Mouse (Mus musculus) liver, embryonic 15.5 days (tissue): ENCODE measurements around the gene Aloxe3. TPM values are rescaled to one million over a fixed set of nuclear protein-coding genes. Genes with fewer than 3 reads are reported as not detected.
"Not testable (repeated sequence)": the region's sequence is repeated elsewhere in the genome, so short reads cannot be mapped to it uniquely, and the experiment has no call there.

ENCODE experiments used
- ATAC-seq: fragments of 200-750 bp; cut with Nextera tagmentation; 2 replicates; pipeline ENCODE4 v1.8.0; 2017; ENCODE audit warnings: moderate number of reproducible peaks, mild to moderate bottlenecking, moderate library complexity; ENCODE audit not compliant: insufficient read depth
- H3K27ac ChIP-seq: fragments of 300-500 bp; sonication (generic); replicated peaks from 2 replicates; pipeline ENCODE4 v1.5.1; 2015; ENCODE audit warnings: mild to moderate bottlenecking, inconsistent platforms
- H3K27me3 ChIP-seq: fragments of 300-500 bp; sonication (generic); 2 replicates; pipeline ENCODE4 v1.6.1; 2015; ENCODE audit warnings: mild to moderate bottlenecking, inconsistent platforms
- H3K36me3 ChIP-seq: fragments of 300-500 bp; sonication (generic); replicated peaks from 2 replicates; pipeline ENCODE4 v1.6.1; 2015; ENCODE audit warnings: moderate library complexity, mild to moderate bottlenecking, inconsistent platforms
- H3K4me1 ChIP-seq: fragments of 300-500 bp; sonication (generic); replicated peaks from 2 replicates; pipeline ENCODE4 v1.6.1; 2015; ENCODE audit warnings: inconsistent platforms
- H3K4me2 ChIP-seq: fragments of 300-500 bp; sonication (generic); 2 replicates; pipeline ENCODE4 v1.6.1; 2015; ENCODE audit warnings: moderate library complexity, mild to moderate bottlenecking, inconsistent platforms
- H3K4me3 ChIP-seq: fragments of 300-500 bp; sonication (generic); replicated peaks from 2 replicates; pipeline ENCODE4 v1.5.1; 2015; ENCODE audit warnings: mild to moderate bottlenecking, inconsistent platforms
- H3K9ac ChIP-seq: fragments of 300-500 bp; sonication (generic); 2 replicates; pipeline ENCODE4 v1.6.1; 2015; ENCODE audit warnings: moderate library complexity, mild to moderate bottlenecking, inconsistent platforms
- H3K9me3 ChIP-seq: fragments of 300-500 bp; sonication (generic); replicated peaks from 2 replicates; pipeline ENCODE4 v1.6.1; 2016; ENCODE audit warnings: inconsistent platforms
- WGBS: fragments of 180-500 bp; shearing (Covaris S2); methylation state at CpG from one replicate; pipeline ENCODE4 v1.1.7; 2015; ENCODE audit warnings: mixed read lengths; ENCODE audit not compliant: insufficient replicate concordance; 5-methylcytosine and 5-hydroxymethylcytosine counted together
- polyA plus RNA-seq: library from polyadenylated mRNA; unstranded; fragments of >200 nt; fragmentation: Nextera tagmentation; extraction: Ambion mirVana; gene quantifications from 2 replicates; pipeline ENCODE4 v1.2.1, GENCODE M21; 2015

The Aloxe3 gene
- polyA plus RNA-seq, 1 experiment from 2014 or later = not detected

- 50% methylated on average over 2 of the region's 2 CpGs for WGBS
- Histone ChIP-seq H3K9ac (no peak overlapping the region), H3K9me3 (no peaks in the 10 kb centered on the region), H3K27ac (no peak overlapping the region; the same call in 1 of the 2 replicates), H3K36me3 (peaks cover 31% of the 10 kb centered on the region), H3K4me3 (no peak overlapping the region), H3K4me2 (peak overlapping the region; percentile 82), H3K4me1 (peaks cover 43% of the 10 kb centered on the region), H3K27me3 (peaks cover 5% of the 10 kb centered on the region; the same call in 1 of the 2 replicates)
- no peak for ATAC-seq
Measured at GRCm38 (mm10) chr11:69087597-69087996, 38.1 kb upstream of the Aloxe3 start.

- H3K27me3 ChIP-seq = no peaks in the 10 kb centered on the region
- peaks cover 34% of the 10 kb centered on the region for H3K36me3 ChIP-seq
- peak within 1 kb of the TSS; percentile 99 for H3K4me3 ChIP-seq
- H3K4me2 ChIP-seq = peak within 1 kb of the TSS; percentile 82
- 1% methylated on average over 65 of the region's 67 CpGs for WGBS
- peak; percentile 57 for ATAC-seq
- no peaks in the 10 kb centered on the region for H3K9me3 ChIP-seq
- peak within 1 kb of the TSS; percentile 100 for H3K9ac ChIP-seq
- peak within 1 kb of the TSS; percentile 94 for H3K27ac ChIP-seq
- peaks cover 47% of the 10 kb centered on the region for H3K4me1 ChIP-seq
Measured at GRCm38 (mm10) chr11:69088103-69088855, 37.4 kb upstream of the Aloxe3 start, which contains the start of gene Vamp2. Gene Vamp2 (plus strand): TSS chr11:69088490.

GRCm38 (mm10) chr11:69088856-69089615, 36.7 kb upstream of the Aloxe3 start:
- Histone ChIP-seq H3K4me1 (peaks cover 51% of the 10 kb centered on the region), H3K4me2 (peak overlapping the region; percentile 82), H3K9ac (peak overlapping the region; percentile 100), H3K36me3 (peaks cover 34% of the 10 kb centered on the region), H3K27me3 (no peaks in the 10 kb centered on the region), H3K4me3 (peak overlapping the region; percentile 99), H3K9me3 (no peaks in the 10 kb centered on the region), H3K27ac (peak overlapping the region; percentile 94)
- 5% methylated on average over 25 of the region's 25 CpGs for WGBS
- peak; percentile 82 for ATAC-seq

- WGBS = 80% methylated on average over 12 of the region's 12 CpGs
- no peaks in the 10 kb centered on the region for H3K9me3 ChIP-seq
- peak overlapping the region; percentile 82 for H3K4me2 ChIP-seq
- H3K36me3 ChIP-seq = peaks cover 34% of the 10 kb centered on the region
- peak overlapping the region; percentile 94 for H3K27ac ChIP-seq
- H3K4me3 ChIP-seq = peak overlapping the region; percentile 99
- H3K27me3 ChIP-seq = no peaks in the 10 kb centered on the region
- no peak for ATAC-seq
- H3K4me1 ChIP-seq = peaks cover 58% of the 10 kb centered on the region
- H3K9ac ChIP-seq = peak overlapping the region; percentile 100
Measured at GRCm38 (mm10) chr11:69089616-69090290, 35.9 kb upstream of the Aloxe3 start.

GRCm38 (mm10) chr11:69090367-69090766, 35.3 kb upstream of the Aloxe3 start:
- Histone ChIP-seq H3K4me2 (peak overlapping the region; percentile 82), H3K4me1 (peaks cover 62% of the 10 kb centered on the region), H3K9me3 (no peaks in the 10 kb centered on the region), H3K27me3 (no peaks in the 10 kb centered on the region), H3K4me3 (no peak overlapping the region; the same call in 1 of the 2 replicates), H3K9ac (no peak overlapping the region), H3K36me3 (peaks cover 34% of the 10 kb centered on the region), H3K27ac (peak overlapping the region; percentile 94)
- ATAC-seq = no peak
- 70% methylated on average over 6 of the region's 6 CpGs for WGBS

GRCm38 (mm10) chr11:69091566-69092385, 33.9 kb upstream of the Aloxe3 start:
- Histone ChIP-seq H3K4me1 (peaks cover 76% of the 10 kb centered on the region), H3K27ac (no peak overlapping the region; the same call in 1 of the 2 replicates), H3K4me3 (no peak overlapping the region), H3K9me3 (no peaks in the 10 kb centered on the region), H3K9ac (no peak overlapping the region), H3K36me3 (peaks cover 34% of the 10 kb centered on the region), H3K4me2 (no peak overlapping the region), H3K27me3 (no peaks in the 10 kb centered on the region)
- WGBS = 56% methylated on average over 7 of the region's 7 CpGs
- ATAC-seq = no peak

- under 1% methylated on average over 3 of the region's 3 CpGs for WGBS
- Histone ChIP-seq H3K4me2 (no peak overlapping the region), H3K9me3 (no peaks in the 10 kb centered on the region), H3K4me3 (no peak overlapping the region), H3K36me3 (peaks cover 34% of the 10 kb centered on the region), H3K27me3 (no peaks in the 10 kb centered on the region), H3K9ac (no peak overlapping the region), H3K4me1 (peaks cover 82% of the 10 kb centered on the region), H3K27ac (no peak overlapping the region)
- ATAC-seq = no peak
Measured at GRCm38 (mm10) chr11:69092386-69092751, 33.3 kb upstream of the Aloxe3 start.

- no peak overlapping the region for H3K4me3 ChIP-seq
- no peak for ATAC-seq
- no peak overlapping the region for H3K9ac ChIP-seq
- WGBS = 74% methylated on average over 4 of the region's 4 CpGs
- H3K27ac ChIP-seq = no peak overlapping the region
- H3K4me2 ChIP-seq = no peak overlapping the region
- no peaks in the 10 kb centered on the region for H3K27me3 ChIP-seq
- peaks cover 87% of the 10 kb centered on the region for H3K4me1 ChIP-seq
- H3K9me3 ChIP-seq = no peaks in the 10 kb centered on the region
- peaks cover 34% of the 10 kb centered on the region for H3K36me3 ChIP-seq
Measured at GRCm38 (mm10) chr11:69092871-69093270, 32.8 kb upstream of the Aloxe3 start.

- not testable (repeated sequence) for ATAC-seq
- H3K4me2 ChIP-seq = 0 out of 2 replicates have a peak overlapping the region, but pooled peaks have one; percentile 94
Measured at GRCm38 (mm10) chr11:69093856-69094255, 31.8 kb upstream of the Aloxe3 start.

GRCm38 (mm10) chr11:69094697-69095429, 30.8 kb upstream of the Aloxe3 start, which contains the start of gene Per1:
Gene Per1 (plus strand): TSS chr11:69095217.
- Histone ChIP-seq H3K4me1 (peaks cover 90% of the 10 kb centered on the region), H3K27ac (peak within 1 kb of the TSS; percentile 94), H3K4me3 (peak within 1 kb of the TSS; percentile 67), H3K36me3 (peaks cover 29% of the 10 kb centered on the region), H3K4me2 (peak within 1 kb of the TSS; percentile 94), H3K9me3 (no peaks in the 10 kb centered on the region), H3K27me3 (no peaks in the 10 kb centered on the region), H3K9ac (peak within 1 kb of the TSS; percentile 77)
- WGBS = 0% methylated on average over 37 of the region's 37 CpGs
- peak; percentile 87 for ATAC-seq

More at GRCm38 (mm10) chr11:69093856-69094255, 31.8 kb upstream of the Aloxe3 start:
- not testable (repeated sequence) for H3K27me3 ChIP-seq, H3K4me3 ChIP-seq, H3K9me3 ChIP-seq, H3K9ac ChIP-seq
- Histone ChIP-seq H3K27ac (peak overlapping the region; percentile 94; the same call in 1 of the 2 replicates), H3K4me1 (peaks cover 90% of the 10 kb centered on the region), H3K36me3 (peaks cover 34% of the 10 kb centered on the region)
- 82% methylated on average over 7 of the region's 7 CpGs for WGBS
